Mouse (Mus musculus) kidney, embryonic 14.5 days (tissue): Measurements from ENCODE around the gene Ppp1r8. TPM values are rescaled to one million over a fixed set of nuclear protein-coding genes. Genes with fewer than 3 reads are reported as not detected.
"Not testable (repeated sequence)": the region's sequence is repeated elsewhere in the genome, so short reads cannot be mapped to it uniquely, and the experiment has no call there.

Experiments used
- ATAC-seq: fragments of 200-750 bp; cut with Nextera tagmentation; 2 replicates; pipeline ENCODE4 v1.8.0; 2017; ENCODE audit warnings: moderate number of reproducible peaks, mild to moderate bottlenecking, moderate TSS enrichment, moderate library complexity; ENCODE audit not compliant: low FRiP score, low TSS enrichment
- H3K27ac ChIP-seq: fragments of 300-500 bp; sonication (generic); 2 replicates; pipeline ENCODE4 v1.5.1; 2014; ENCODE audit warnings: low read depth, mild to moderate bottlenecking, low read length, moderate library complexity, mixed read lengths
- H3K27me3 ChIP-seq: fragments of 300-500 bp; sonication (generic); 2 replicates; pipeline ENCODE4 v1.6.1; 2014; ENCODE audit warnings: mild to moderate bottlenecking, low read length; ENCODE audit not compliant: control insufficient read depth, insufficient read depth
- H3K36me3 ChIP-seq: fragments of 300-500 bp; sonication (generic); 2 replicates; pipeline ENCODE4 v1.6.1; 2014; ENCODE audit warnings: low read length, mixed read lengths; ENCODE audit not compliant: control insufficient read depth, insufficient read depth
- H3K4me1 ChIP-seq: fragments of 300-500 bp; sonication (generic); 2 replicates; pipeline ENCODE4 v1.6.1; 2014; ENCODE audit warnings: low read length, mixed read lengths; ENCODE audit not compliant: control insufficient read depth, insufficient read depth
- H3K4me2 ChIP-seq: fragments of 300-500 bp; sonication (generic); replicated peaks from 2 replicates; pipeline ENCODE4 v1.6.1; 2014; ENCODE audit warnings: low read depth, mild to moderate bottlenecking, low read length
- H3K4me3 ChIP-seq: fragments of 300-500 bp; sonication (generic); 2 replicates; pipeline ENCODE4 v1.5.1; 2014; ENCODE audit warnings: mild to moderate bottlenecking, low read length
- H3K9ac ChIP-seq: fragments of 300-500 bp; sonication (generic); 2 replicates; pipeline ENCODE4 v1.6.1; 2014; ENCODE audit warnings: low read depth, mild to moderate bottlenecking, low read length, moderate library complexity
- H3K9me3 ChIP-seq: fragments of 300-500 bp; sonication (generic); 2 replicates; pipeline ENCODE4 v1.6.1; 2016; ENCODE audit warnings: low read length; ENCODE audit not compliant: control insufficient read depth
- WGBS: fragments of 180-500 bp; shearing (Covaris S2); extraction: QIAGEN DNeasy Blood & Tissue Kit; methylation state at CpG from one replicate; pipeline ENCODE4 v1.1.7; 2014; 5-methylcytosine and 5-hydroxymethylcytosine counted together
- polyA plus RNA-seq: library from polyadenylated mRNA; unstranded; fragments of >200 nt; fragmentation: Nextera tagmentation; extraction: Ambion mirVana; gene quantifications from 2 replicates; pipeline ENCODE4 v1.2.1, GENCODE M21; 2014

Ppp1r8 gene
- polyA plus RNA-seq, 1 experiment from 2014 or later, result 65.3 TPM

GRCm38 (mm10) chr4:132794028-132794427 is 48.9 kb downstream of the Ppp1r8 start:
- H3K4me2 ChIP-seq, result no peak overlapping the region
- peaks cover 4% of the 10 kb centered on the region; the same call in 1 of the 2 replicates for H3K27me3 ChIP-seq
- no peak overlapping the region for H3K9ac ChIP-seq
- 25% methylated on average over 9 of the region's 9 CpGs for WGBS
- no peak overlapping the region for H3K27ac ChIP-seq
- H3K36me3 ChIP-seq, result no peaks in the 10 kb centered on the region
- no peak overlapping the region for H3K4me3 ChIP-seq
- peak; percentile 68 for ATAC-seq
- peaks cover 5% of the 10 kb centered on the region; the same call in 1 of the 2 replicates for H3K4me1 ChIP-seq
- no peaks in the 10 kb centered on the region for H3K9me3 ChIP-seq

- not testable (repeated sequence) for ATAC-seq, H3K36me3 ChIP-seq, H3K9me3 ChIP-seq, H3K9ac ChIP-seq, H3K4me2 ChIP-seq, H3K27me3 ChIP-seq, H3K4me3 ChIP-seq, H3K4me1 ChIP-seq, H3K27ac ChIP-seq
- 78% methylated on average over 8 of the region's 9 CpGs for WGBS
Measured at GRCm38 (mm10) chr4:132793322-132794004, 49.5 kb downstream of the Ppp1r8 start.

- 83% methylated on average over 8 of the region's 8 CpGs for WGBS
- H3K4me1 ChIP-seq, result no peaks in the 10 kb centered on the region
- ATAC-seq, result no peak
- H3K4me3 ChIP-seq, result no peak overlapping the region
- peaks cover under 1% of the 10 kb centered on the region; the same call in 1 of the 2 replicates for H3K27me3 ChIP-seq
- no peaks in the 10 kb centered on the region for H3K9me3 ChIP-seq
- H3K27ac ChIP-seq, result no peak overlapping the region
- no peak overlapping the region for H3K4me2 ChIP-seq
- no peaks in the 10 kb centered on the region for H3K36me3 ChIP-seq
- no peak overlapping the region for H3K9ac ChIP-seq
Measured at GRCm38 (mm10) chr4:132789731-132790130, 53.2 kb downstream of the Ppp1r8 start.

- Histone ChIP-seq H3K36me3 (no peaks in the 10 kb centered on the region), H3K4me3 (no peak overlapping the region), H3K4me2 (no peak overlapping the region), H3K9ac (no peak overlapping the region), H3K27ac (no peak overlapping the region), H3K9me3 (no peaks in the 10 kb centered on the region), H3K27me3 (no peaks in the 10 kb centered on the region), H3K4me1 (no peaks in the 10 kb centered on the region)
- ATAC-seq, result no peak
- WGBS, result 66% methylated on average over 13 of the region's 13 CpGs
Measured at GRCm38 (mm10) chr4:132785228-132785627, 57.7 kb downstream of the Ppp1r8 start.

DNA sequence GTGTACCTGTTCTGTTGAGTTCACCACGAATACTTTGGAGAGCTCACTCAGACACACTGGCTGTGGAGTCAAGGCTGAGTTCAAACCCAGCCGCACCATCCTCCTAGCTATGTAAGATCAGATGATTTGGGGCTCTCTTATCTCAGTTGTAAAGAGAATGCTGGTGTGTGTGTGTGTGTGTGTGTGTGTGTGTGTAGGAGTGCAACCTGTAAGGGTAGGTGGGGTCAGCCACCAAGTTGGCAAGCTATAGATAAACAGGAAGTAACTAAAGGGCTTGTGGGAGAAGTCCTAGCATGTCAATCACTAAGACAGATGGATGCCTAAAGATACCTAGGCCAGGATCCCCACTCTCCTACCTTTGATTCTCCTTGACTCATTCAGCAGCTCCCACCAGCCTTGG is 59.2 kb downstream of the Ppp1r8 start:
- Histone ChIP-seq H3K36me3 (peaks cover 9% of the 10 kb centered on the region), H3K9ac (no peak overlapping the region), H3K4me3 (no peak overlapping the region), H3K4me1 (no peaks in the 10 kb centered on the region), H3K9me3 (no peaks in the 10 kb centered on the region), H3K27me3 (no peaks in the 10 kb centered on the region), H3K4me2 (no peak overlapping the region), H3K27ac (no peak overlapping the region)
- ATAC-seq, result no peak
- WGBS, result 84% methylated on average over 2 of the region's 2 CpGs

- Histone ChIP-seq H3K27me3 (no peaks in the 10 kb centered on the region), H3K36me3 (peaks cover 43% of the 10 kb centered on the region), H3K9ac (no peak overlapping the region), H3K27ac (no peak overlapping the region), H3K4me3 (no peak overlapping the region), H3K4me2 (no peak overlapping the region), H3K4me1 (no peaks in the 10 kb centered on the region), H3K9me3 (no peaks in the 10 kb centered on the region)
- WGBS, result 93% methylated on average over 4 of the region's 4 CpGs
- ATAC-seq, result no peak
Measured at GRCm38 (mm10) chr4:132780288-132780687, 62.7 kb downstream of the Ppp1r8 start.

DNA sequence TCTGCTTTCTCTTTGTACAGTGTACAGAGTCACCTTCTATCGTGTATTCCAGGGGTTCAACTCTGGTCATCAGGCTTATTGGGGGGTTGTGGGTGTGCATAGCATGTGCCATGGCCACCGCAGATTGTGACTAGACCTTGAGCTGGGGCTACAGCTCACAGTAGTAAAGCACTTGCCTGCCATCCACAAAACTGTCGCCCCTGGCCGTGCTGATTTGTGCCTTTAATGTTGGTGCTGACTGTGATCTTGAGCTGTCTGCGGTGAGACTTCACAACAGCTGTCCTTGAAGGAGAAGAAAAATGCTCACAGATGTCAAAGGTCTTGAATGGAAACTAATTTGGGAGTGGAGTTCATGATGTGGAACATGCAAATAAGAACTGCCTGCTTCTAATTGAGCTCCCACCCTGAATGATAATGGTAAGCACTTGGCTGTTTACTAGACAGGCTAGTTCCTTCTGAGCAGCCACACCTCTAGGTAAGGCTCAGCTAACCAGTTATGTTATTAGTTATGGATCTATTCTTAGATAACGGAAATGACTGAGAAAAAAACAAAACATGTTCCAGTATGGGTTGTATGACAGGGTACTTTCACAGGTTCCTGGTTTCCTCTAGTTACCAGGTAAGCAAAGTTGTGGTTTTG is 64.3 kb downstream of the Ppp1r8 start:
- H3K4me2 ChIP-seq, result no peak overlapping the region
- H3K9me3 ChIP-seq, result no peaks in the 10 kb centered on the region
- no peak overlapping the region for H3K9ac ChIP-seq
- no peaks in the 10 kb centered on the region for H3K27me3 ChIP-seq
- peaks cover 59% of the 10 kb centered on the region for H3K36me3 ChIP-seq
- ATAC-seq, result no peak
- H3K4me1 ChIP-seq, result no peaks in the 10 kb centered on the region
- WGBS, result 80% methylated on average over 6 of the region's 6 CpGs
- H3K4me3 ChIP-seq, result no peak overlapping the region
- no peak overlapping the region for H3K27ac ChIP-seq

Other genes starting within 250 kb of the Ppp1r8 start
- 24.8 and 35.0 TPM in 2 replicates for gene Eya3, start 204.2 kb downstream of the Ppp1r8 start, polyA plus RNA-seq
- 5.3 and 5.4 TPM in 2 replicates for gene Xkr8, start 110.6 kb downstream of the Ppp1r8 start, polyA plus RNA-seq
- 7.0 and 10.5 TPM in 2 replicates for gene Smpdl3b, start 85.9 kb downstream of the Ppp1r8 start, polyA plus RNA-seq
- gene Rpa2, start 74.8 kb downstream of the Ppp1r8 start, polyA plus RNA-seq, result 120 and 124 TPM in 2 replicates
- gene Themis2, start 46.8 kb downstream of the Ppp1r8 start, polyA plus RNA-seq, result 0.73 and 1.4 TPM in 2 replicates
- 56.3 and 62.5 TPM in 2 replicates for gene Stx12, start 41.3 kb upstream of the Ppp1r8 start, polyA plus RNA-seq
- gene Fam76a, start 79.4 kb upstream of the Ppp1r8 start, polyA plus RNA-seq, result 27.2 and 43.3 TPM in 2 replicates
- 0.23 and 0.45 TPM in 2 replicates for gene Fgr, start 130.9 kb upstream of the Ppp1r8 start, polyA plus RNA-seq
- gene Ahdc1, start 168.1 kb upstream of the Ppp1r8 start, polyA plus RNA-seq, result 11.3 and 12.1 TPM in 2 replicates